Mouse (Mus musculus): ENCODE measurements around the gene Cep250.

The Cep250 gene

DNA sequence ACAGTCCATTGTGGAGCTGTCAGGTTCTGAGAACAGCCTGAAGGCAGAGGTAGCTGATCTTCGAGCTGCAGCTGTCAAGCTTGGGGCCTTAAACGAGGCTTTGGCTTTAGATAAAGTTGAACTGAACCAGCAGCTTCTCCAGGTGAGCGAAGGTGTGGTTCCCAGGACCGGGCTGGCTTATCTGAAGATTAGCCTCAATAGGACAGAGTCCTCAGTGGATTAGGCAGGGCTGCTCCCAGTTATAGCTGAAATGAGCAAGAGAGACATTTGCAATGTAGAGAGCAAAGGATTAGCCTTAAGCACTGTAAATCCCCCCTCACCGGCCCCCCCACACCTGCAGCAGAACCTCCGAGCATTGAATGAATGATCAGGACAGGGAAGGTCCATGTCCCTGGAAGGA is 17.1 kb downstream of the Cep250 start:
- no peak for DNase-seq

DNA sequence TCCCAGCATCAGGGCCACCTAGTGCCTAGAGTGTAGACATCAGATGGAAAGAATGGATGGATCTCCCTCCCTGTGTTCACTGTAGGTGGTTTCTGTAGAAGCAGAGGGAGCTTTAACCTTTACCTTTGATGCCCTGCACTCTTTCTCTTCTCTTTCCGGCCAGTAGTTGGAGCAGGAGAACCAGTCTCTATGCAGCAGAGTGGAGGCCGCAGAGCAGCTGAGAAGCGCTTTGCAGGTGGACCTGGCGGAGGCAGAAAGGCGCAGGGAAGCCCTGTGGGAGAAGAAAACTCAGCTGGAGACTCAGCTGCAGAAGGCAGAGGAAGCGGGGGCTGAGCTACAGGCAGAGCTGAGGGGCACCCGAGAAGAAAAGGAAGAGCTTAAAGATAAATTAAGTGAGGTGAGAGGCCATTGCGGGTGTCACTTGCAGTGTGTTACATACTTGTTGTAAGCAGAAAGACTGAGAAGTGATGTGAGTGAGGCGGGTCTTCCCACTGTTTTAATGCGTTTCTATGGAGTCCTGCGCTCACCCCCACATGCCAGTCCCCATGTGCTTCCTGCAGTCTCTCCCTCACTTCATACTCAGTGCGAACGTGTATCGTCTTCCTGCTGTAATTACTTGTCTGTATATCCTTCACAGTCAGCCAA is 18.0 kb downstream of the Cep250 start:
- peak; percentile 83 for DNase-seq

DNA sequence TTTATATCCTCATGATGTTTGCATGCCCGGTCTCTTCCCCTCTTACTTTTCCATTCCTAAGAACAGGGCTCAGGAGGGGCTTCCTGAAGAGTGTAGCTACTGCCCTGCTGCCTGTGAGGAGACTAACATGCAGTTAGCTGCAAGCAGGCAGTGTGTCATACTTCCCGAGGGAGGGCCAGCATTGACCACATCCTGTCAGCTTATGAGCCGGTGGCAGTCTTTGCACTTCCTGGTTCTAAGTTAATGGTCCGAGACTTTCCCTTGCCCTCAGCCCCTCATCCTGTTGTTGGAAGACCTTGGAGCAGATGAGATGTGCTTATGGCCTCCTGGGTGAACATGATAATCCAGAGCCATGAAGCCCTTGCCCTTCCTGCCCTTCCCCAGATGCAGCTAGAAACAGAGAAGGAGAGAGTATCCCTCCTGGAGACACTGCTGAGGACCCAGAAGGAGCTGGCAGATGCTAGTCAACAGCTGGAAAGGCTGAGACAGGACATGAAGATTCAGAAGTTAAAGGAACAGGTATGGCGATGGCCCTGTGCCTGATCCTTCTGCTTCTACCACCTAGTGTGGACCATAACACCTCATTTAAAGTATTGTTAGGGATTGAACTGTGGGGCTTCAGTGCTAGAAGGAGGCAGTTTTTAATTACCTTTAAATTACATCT is 23.2 kb downstream of the Cep250 start:
- DNase-seq, result peak; percentile 98

DNA sequence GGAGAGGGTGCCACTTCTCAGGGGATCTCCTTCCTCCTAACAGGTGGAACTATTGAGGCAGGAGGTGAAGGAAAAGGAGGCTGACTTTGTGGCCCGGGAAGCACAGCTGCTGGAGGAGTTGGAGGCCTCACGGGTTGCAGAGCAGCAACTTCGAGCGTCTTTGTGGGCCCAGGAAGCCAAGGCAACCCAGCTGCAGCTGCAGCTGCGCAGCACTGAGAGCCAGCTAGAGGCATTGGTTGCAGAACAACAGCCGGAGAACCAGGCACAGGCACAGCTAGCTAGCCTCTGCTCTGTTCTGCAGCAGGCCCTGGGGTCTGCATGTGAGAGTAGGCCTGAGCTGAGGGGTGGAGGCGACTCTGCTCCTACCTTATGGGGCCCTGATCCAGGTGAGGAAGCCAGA is 29.5 kb downstream of the Cep250 start:
- DNase-seq, result no peak

DNA sequence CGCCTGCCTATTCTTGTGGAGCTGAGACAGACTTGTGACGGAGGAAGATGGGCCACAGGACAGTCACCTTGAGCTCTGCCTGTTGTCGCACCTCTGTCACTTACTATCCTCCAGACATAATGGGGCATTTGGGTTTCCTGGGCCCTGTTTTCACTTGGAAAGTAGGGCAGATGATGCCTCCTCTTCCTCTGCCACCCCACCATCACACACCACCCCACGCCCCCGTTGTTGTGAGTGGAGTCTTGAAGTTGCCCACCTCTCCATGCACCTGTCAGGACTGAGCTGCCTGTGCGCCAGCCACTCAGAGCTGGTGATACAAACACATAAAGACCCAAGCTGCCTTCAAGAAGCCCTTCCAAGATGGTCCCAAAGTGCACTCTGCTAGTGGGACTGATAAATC is 30.9 kb downstream of the Cep250 start:
- no peak for DNase-seq

DNA sequence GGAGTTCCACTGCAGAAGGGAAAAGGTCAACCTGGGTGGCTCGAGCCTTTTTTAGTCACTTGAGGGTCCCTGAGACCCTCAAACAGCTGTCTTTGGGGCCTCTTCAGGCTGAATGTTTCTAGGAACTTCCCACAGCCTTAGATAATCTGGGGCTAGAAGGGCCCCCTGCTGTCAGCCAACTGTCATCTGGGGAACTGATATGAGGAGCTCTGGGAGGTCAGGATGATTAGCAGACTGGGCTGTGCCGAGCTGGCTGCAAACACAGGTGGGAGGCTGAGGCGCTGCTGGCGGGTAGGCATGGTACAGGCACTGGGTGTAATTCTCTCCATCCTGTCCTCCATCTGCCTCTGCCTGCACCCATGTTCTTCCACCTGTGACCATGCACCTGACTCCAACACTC is 32.8 kb downstream of the Cep250 start:
- DNase-seq, result no peak

DNA sequence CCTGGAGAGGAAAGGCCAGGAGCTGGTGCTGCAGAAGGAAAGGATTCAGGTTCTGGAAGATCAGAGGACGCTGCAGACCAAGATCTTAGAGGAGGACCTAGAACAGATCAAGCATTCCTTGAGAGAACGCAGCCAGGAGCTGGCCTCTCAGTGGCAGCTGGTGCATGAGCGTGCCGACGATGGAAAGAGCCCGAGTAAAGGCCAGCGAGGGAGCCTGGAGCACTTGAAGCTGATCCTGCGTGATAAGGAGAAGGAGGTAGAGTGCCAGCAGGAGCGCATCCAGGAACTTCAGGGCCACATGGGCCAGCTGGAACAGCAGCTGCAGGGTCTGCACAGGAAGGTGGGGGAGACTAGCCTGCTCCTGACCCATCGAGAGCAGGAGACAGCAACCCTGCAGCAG is 34.9 kb downstream of the Cep250 start:
- no peak for DNase-seq

DNA sequence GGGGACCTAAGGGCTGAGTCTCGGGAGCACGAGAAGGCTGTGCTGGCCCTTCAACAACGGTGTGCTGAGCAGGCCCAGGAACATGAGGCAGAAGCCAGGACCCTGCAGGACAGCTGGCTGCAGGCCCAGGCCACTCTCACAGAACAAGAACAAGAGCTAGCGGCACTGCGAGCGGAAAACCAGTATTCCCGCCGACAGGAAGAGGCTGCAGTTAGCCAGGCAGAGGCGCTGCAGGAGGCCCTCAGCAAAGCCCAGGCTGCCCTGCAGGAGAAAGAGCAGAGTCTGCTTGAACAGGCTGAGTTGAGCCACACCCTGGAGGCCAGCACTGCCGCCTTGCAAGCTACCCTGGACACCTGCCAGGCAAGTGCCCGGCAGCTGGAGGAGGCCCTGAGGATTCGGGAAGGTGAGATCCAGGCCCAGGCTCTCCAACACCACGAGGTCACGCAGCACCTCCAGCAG is 35.6 kb downstream of the Cep250 start:
- peak; percentile 95 for DNase-seq

DNA sequence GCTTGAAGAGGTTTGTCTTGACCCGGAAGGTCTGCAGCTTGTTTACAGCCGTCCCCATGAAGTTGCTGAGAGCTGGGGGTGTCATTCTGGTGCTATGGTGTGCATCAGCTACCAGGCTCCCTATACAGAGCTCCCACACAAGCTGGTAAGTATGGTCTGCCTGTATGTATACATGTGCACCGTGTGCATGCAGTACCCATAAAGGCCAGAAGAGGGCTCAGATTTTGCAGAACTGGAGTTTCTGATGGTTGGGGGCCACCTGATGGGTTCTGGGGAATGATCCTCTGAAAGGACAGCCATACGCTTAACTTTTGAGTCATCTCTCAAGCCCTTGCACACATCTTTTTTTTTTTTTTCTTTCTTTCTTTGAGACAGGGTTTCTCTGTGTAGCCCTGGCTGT is 49.1 kb downstream of the Cep250 start:
- DNase-seq, result no peak

DNA sequence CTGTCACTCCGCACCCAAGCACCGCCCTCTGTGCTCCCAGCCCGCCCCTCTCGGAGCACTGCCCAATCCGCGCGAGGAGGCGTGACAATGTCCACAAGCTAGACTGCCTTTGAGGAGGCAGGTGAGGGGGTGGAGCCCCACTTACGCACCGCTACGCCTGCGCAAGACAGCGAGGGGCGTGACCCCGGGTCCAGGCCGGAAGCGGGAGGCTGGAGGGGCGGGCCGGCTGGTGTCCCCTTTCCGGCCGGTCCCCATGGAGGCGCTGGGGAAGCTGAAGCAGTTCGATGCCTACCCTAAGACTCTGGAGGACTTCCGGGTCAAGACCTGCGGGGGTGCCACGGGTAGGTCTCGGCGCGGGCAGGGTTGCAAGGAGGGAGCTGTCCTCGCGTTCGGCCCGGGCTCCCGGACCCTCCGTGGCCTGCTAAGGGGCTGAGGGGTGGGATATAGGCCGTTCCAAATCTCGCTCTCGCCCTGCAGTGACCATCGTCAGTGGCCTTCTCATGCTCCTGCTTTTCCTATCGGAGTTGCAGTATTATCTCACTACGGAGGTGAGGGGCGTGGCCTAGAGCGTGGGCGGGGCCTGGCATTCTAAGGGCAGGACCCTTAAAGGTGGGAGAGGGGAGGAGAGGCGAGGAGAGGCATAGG is 51.8 kb downstream of the Cep250 start, which contains the start of the genes 6430550D23Rik and Ergic3:
Gene 6430550D23Rik, minus strand, starts transcription at position 90 of the 645 bp plus-strand sequence.
Gene Ergic3, plus strand, starts transcription at position 158 of the 645 bp plus-strand sequence.
- DNase-seq, result peak; percentile 100

DNA sequence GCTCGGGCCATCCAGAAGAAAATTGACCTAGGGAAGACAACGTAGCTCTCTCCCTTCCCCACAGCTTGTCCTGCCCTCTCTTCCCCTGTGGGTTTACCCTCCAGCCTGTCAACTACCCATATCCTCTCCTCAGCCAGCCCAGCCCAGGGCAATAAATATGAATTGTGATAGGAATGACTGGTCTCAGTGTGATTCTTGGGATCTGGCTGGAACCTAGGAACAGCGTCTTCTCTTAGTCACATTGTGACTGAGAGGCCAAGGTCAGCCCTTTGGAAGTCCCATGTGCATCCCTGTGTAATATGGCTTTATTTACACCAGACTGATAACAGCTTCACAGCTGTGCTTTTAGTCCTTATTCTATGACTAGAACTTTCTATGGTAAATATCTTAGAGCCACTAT is 61.8 kb downstream of the Cep250 start:
- DNase-seq, result no peak

DNA sequence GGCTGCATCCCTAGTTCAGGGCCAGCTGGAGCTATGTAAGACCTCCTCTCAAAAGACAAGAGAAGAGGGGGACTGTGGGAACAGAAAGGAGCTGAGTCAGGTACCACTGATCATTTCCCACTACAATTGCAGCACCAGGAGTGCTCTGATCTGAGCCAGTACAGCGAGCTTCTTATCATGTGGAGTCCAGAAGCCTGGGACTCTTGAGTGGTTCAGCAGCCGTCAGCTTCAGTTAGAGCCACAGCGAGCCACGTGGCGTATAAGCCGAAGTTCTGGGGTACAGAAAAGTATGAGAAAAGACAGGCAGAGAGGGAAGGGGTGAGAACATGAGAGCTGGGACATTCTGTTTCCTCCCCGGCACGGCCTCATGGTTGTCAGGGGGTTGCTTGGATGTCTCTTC is 65.0 kb downstream of the Cep250 start:
- no peak for DNase-seq

DNA sequence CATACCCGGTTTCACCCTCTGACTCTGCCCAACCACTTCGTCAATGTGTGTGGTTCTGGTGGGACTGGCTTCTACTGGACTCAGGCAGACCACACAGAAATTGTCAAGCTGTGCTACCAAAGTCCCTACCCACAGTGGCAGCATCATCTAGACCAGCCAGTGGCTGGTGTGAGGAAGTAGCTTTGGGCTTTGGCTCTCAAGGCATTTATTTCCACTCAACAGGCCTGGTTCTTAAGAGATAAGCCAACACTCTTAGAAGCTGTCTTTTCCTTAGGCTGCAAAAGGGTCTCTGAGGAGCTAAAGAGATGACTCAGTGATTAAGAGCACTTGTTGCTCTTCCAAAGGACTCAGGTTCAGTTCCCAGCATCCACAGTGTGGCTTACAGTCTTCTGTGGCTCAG is 65.5 kb downstream of the Cep250 start:
- no peak for DNase-seq

DNA sequence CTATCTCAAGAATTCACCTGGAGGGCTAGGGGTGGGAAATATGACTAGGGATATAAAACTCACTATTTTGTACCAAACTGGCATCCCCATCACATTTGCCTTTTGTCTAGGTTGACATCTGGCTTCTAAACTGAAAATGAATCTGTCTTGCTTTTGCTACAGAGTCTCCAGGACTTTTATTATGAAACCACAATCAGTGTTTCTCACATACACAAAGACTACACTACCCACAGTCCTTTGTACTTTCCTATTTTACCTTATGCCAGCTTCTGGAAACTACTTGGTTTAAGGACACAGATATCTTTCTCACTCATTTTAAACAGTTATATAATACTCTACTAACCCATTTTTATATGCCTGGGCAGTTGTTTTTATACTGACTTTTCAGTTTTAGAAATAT is 69.2 kb downstream of the Cep250 start:
- DNase-seq, result no peak

DNA sequence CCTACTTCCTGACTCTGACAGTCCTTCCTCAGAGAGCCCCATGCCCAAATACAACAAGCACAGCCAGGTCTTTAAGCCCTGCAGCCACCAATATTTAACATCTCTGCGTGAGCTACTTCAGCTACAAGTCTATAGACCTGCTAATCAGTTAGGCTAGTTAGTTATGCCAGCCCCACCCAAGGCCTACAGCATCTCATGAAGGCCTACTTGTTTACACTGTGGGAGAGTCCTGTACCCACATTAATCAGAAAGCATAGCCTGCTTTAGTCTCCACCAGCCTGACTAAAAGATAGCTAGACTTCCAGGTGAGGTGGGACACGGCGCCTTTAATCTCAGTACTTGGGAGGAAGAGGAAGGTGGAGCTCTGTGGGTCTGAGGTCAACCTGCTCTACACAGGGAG is 83.1 kb downstream of the Cep250 start:
- peak; percentile 37 for DNase-seq

DNA sequence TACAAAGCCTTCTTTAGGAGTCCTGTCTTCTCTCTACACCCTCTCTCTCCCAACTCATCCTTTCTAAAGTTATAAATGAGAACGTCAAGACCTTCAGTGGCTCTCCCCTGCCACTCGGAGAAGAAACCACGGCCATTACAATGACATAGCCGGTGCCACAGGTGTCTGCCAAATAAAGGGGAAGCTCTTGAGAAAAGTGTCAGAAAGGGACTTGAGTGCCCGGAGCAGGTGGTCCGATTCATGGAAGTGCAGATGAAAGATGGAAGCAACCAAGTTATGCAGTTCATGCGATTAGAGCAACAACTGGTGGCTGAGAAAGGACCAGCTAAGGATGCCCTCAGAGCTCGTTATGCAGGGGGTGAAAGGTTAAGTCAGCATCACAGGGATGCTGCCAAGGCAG is 86.6 kb downstream of the Cep250 start:
- peak; percentile 60 for DNase-seq

DNA sequence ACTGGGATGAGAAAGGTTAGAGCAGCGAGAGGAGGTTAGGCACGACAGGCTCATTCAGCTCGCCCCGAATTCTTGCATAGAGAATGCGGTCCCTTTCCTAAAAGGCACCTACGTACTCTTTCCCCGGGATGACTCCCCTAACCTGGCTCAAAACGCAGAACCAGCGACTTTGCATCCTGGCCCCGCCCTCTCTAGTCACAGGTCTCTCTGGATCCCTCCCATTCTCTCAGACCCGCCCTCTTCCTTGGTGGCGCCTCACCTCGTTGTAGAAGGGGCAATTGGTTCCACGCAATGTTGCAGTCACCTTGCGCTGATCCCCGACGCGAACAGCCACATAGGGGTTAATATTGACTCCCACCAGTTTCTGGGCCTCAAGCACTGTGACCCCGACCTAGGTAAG is 91.7 kb downstream of the Cep250 start:
- DNase-seq, result no peak

Measured in heart, adult 11 months (tissue).